Mouse (Mus musculus) ES-E14 (cell line): ENCODE measurements around the gene Agap2. TPM values are rescaled to one million over a fixed set of nuclear protein-coding genes. Genes with fewer than 3 reads are reported as not detected.

Experiments
- DNase-seq: peaks from one replicate; pipeline ENCODE4 v3.0.0-alpha.2; 2013; ENCODE audit warnings: low read depth, low spot score
- H3K27ac ChIP-seq: 2 replicates; pipeline ENCODE4 v1.5.1; 2012; ENCODE audit warnings: low read depth, mild to moderate bottlenecking, low read length, moderate library complexity, mixed read lengths; ENCODE audit not compliant: poor library complexity, insufficient read depth, severe bottlenecking
- H3K36me3 ChIP-seq: 2 replicates; pipeline ENCODE4 v1.6.1; 2012; ENCODE audit warnings: mild to moderate bottlenecking, low read length, moderate library complexity, mixed read lengths; ENCODE audit not compliant: control insufficient read depth, poor library complexity, insufficient read depth, severe bottlenecking
- H3K4me1 ChIP-seq, 2 experiments: fragments of 150-350 bp in 1 of 2; sonication (generic) in 1 of 2; 2 replicates each; pipeline ENCODE4 v1.6.1; 2012; ENCODE audit warnings: low read length in 2 of 2, mild to moderate bottlenecking in 1 of 2, mixed read lengths in 1 of 2; ENCODE audit not compliant: control insufficient read depth in 2 of 2, insufficient read depth in 2 of 2, poor library complexity in 1 of 2
- H3K4me3 ChIP-seq, 2 experiments: fragments of 150-350 bp in 1 of 2; sonication (generic) in 1 of 2; 2 replicates each; pipeline ENCODE4 v1.5.1; 2012; ENCODE audit warnings: low read length in 2 of 2, low read depth in 1 of 2, mild to moderate bottlenecking in 1 of 2, mixed read lengths in 1 of 2; ENCODE audit not compliant: insufficient read depth in 1 of 2, poor library complexity in 1 of 2, severe bottlenecking in 1 of 2
- H3K9ac ChIP-seq: 2 replicates; pipeline ENCODE4 v1.6.1; 2012; ENCODE audit warnings: low read depth, mild to moderate bottlenecking, low read length, mixed read lengths; ENCODE audit not compliant: poor library complexity, insufficient read depth, severe bottlenecking
- H3K9me3 ChIP-seq: fragments of 150-350 bp; sonication (generic); 2 replicates; pipeline ENCODE4 v1.6.1; 2012; ENCODE audit warnings: low read depth, mild to moderate bottlenecking, low read length; ENCODE audit not compliant: control insufficient read depth, insufficient read depth
- CHD2 ChIP-seq: IDR thresholded peaks from 2 replicates; pipeline ENCODE4 v1.6.1; 2014; ENCODE audit warnings: mild to moderate bottlenecking, low read depth, low read length, inconsistent platforms
- HCFC1 ChIP-seq: IDR thresholded peaks from 2 replicates; pipeline ENCODE4 v1.6.1; 2012; ENCODE audit warnings: low read length, inconsistent platforms, borderline replicate concordance; ENCODE audit not compliant: insufficient read depth
- MAFK ChIP-seq: IDR thresholded peaks from 2 replicates; pipeline ENCODE4 v1.6.1; 2014; ENCODE audit warnings: mild to moderate bottlenecking, low read depth, low read length, inconsistent platforms; ENCODE audit not compliant: insufficient read depth
- ZC3H11A ChIP-seq: IDR thresholded peaks from 2 replicates; pipeline ENCODE4 v1.6.1; 2012; ENCODE audit warnings: low read depth, mild to moderate bottlenecking, inconsistent platforms, low read length, borderline replicate concordance
- ZNF384 ChIP-seq: IDR thresholded peaks from 2 replicates; pipeline ENCODE4 v1.6.1; 2012; ENCODE audit warnings: low read depth, low read length, inconsistent platforms
- in situ Hi-C, 2 experiments: fragments of 600-800 bp; cut with MboI; formaldehyde crosslinking; loops; one replicate each; pipeline ENCODE4 v1.15.1; 2025; ENCODE audit warnings: low sequenced_read_pairs in 2 of 2, inconsistent platforms in 1 of 2; ENCODE audit not compliant: unreplicated experiment in 2 of 2
- total RNA-seq: library from RNA; depleted of rRNA; stranded (reverse); fragments of 300-350 nt; gene quantifications from 2 replicates; pipeline ENCODE4 v1.2.3, GENCODE M21; 2012

Gene Agap2
- total RNA-seq, 1 experiment, result 1.4 TPM

GRCm38 (mm10) chr10:127099191-127099590, 24.1 kb downstream of the Agap2 start:
- Histone ChIP-seq H3K4me3 (no peak overlapping the region), H3K27ac (no peak overlapping the region), H3K9ac (no peak overlapping the region), H3K36me3 (peaks cover 2% of the 10 kb centered on the region; the same call in 1 of the 2 replicates), H3K4me1 (peaks cover 0 to 20% of the 10 kb centered on the region in 2 experiments; a peak in 3 of 4 replicates), H3K9me3 (no peaks in the 10 kb centered on the region)
- TF ChIP-seq HCFC1 (no peak), CHD2 (no peak)
- in situ Hi-C loops, result no loop called here
- no peak for DNase-seq

GRCm38 (mm10) chr10:127099868-127100267, 24.8 kb downstream of the Agap2 start:
- no peak for DNase-seq
- no peak for TF ChIP-seq MAFK
- peaks cover 0 to 20% of the 10 kb centered on the region in 2 experiments; a peak in 3 of 4 replicates for H3K4me1 ChIP-seq
- in situ Hi-C loops, result no loop called here
- no peak overlapping the region for H3K9ac ChIP-seq
- H3K27ac ChIP-seq, result no peak overlapping the region
- no peaks in the 10 kb centered on the region for H3K9me3 ChIP-seq
- no peak overlapping the region for H3K4me3 ChIP-seq
- H3K36me3 ChIP-seq, result peaks cover 2% of the 10 kb centered on the region; the same call in 1 of the 2 replicates

- H3K4me3 ChIP-seq, result no peak overlapping the region
- peaks cover 2% of the 10 kb centered on the region; the same call in 1 of the 2 replicates for H3K36me3 ChIP-seq
- TF ChIP-seq ZNF384 (no peak), ZC3H11A (no peak), HCFC1 (no peak)
- H3K4me1 ChIP-seq, result peaks cover 0 to 20% of the 10 kb centered on the region in 2 experiments; a peak in 3 of 4 replicates
- no peaks in the 10 kb centered on the region for H3K9me3 ChIP-seq
- in situ Hi-C loops, result no loop called here
- H3K27ac ChIP-seq, result no peak overlapping the region
- DNase-seq, result no peak
- no peak overlapping the region for H3K9ac ChIP-seq
Measured at GRCm38 (mm10) chr10:127100414-127100813, 25.3 kb downstream of the Agap2 start.

- peaks cover 0 to 14% of the 10 kb centered on the region in 2 experiments; a peak in 3 of 4 replicates for H3K4me1 ChIP-seq
- no peak overlapping the region for H3K4me3 ChIP-seq
- no peak overlapping the region for H3K27ac ChIP-seq
- in situ Hi-C loops, result no loop called here
- no peak for DNase-seq
- H3K36me3 ChIP-seq, result peaks cover 2% of the 10 kb centered on the region; the same call in 1 of the 2 replicates
- TF ChIP-seq HCFC1 (no peak), ZNF384 (no peak), MAFK (no peak), ZC3H11A (no peak), CHD2 (no peak)
- H3K9ac ChIP-seq, result no peak overlapping the region
- no peaks in the 10 kb centered on the region for H3K9me3 ChIP-seq
Measured at GRCm38 (mm10) chr10:127101151-127101550, 26.1 kb downstream of the Agap2 start.

- no peak overlapping the region for H3K4me3 ChIP-seq
- H3K4me1 ChIP-seq, result peaks cover 0 to 4% of the 10 kb centered on the region in 2 experiments; a peak in 2 of 4 replicates
- in situ Hi-C loops, result no loop called here
- no peak for DNase-seq
- H3K36me3 ChIP-seq, result no peaks in the 10 kb centered on the region
- no peak overlapping the region for H3K27ac ChIP-seq
- TF ChIP-seq ZC3H11A, result no peak
- TF ChIP-seq CHD2, result no peak
- no peak for TF ChIP-seq ZNF384
- TF ChIP-seq HCFC1, result no peak
- TF ChIP-seq MAFK, result no peak
- H3K9me3 ChIP-seq, result no peaks in the 10 kb centered on the region
- no peak overlapping the region for H3K9ac ChIP-seq
Measured at GRCm38 (mm10) chr10:127103631-127104030, 28.5 kb downstream of the Agap2 start.
